Mouse (Mus musculus) bone marrow, adult 2 months (tissue): ENCODE data around the gene Pold4. TPM values are rescaled to one million over a fixed set of nuclear protein-coding genes. Genes with fewer than 3 reads are reported as not detected.
"Not testable (repeated sequence)": the region's sequence is repeated elsewhere in the genome, so short reads cannot be mapped to it uniquely, and the experiment has no call there.

ENCODE experiments used
- H3K27ac ChIP-seq: fragments of 200-500 bp; 2 replicates; pipeline ENCODE4 v1.5.1; 2012; ENCODE audit warnings: low read depth, mild to moderate bottlenecking, control low read depth, inconsistent platforms, low read length; ENCODE audit not compliant: control insufficient read depth, poor library complexity, insufficient read depth
- H3K4me1 ChIP-seq: fragments of 200-500 bp; 2 replicates; pipeline ENCODE4 v1.6.1; 2011; ENCODE audit warnings: low read length; ENCODE audit not compliant: control insufficient read depth, insufficient read depth
- H3K4me3 ChIP-seq: fragments of 200-500 bp; replicated peaks from 2 replicates; pipeline ENCODE3; 2011; ENCODE audit warnings: mild to moderate bottlenecking, low read depth, low read length, control low read depth; ENCODE audit not compliant: control insufficient read depth
- CTCF ChIP-seq: fragments of 200-500 bp; IDR thresholded peaks from 2 replicates; pipeline ENCODE4 v1.5.1; 2011; ENCODE audit warnings: low read length, control low read depth; ENCODE audit not compliant: control insufficient read depth, insufficient read depth
- POLR2A ChIP-seq: fragments of 200-500 bp; IDR thresholded peaks from 2 replicates; pipeline ENCODE4 v1.6.1; 2011; ENCODE audit warnings: low read depth, mild to moderate bottlenecking, control low read depth, low read length, borderline replicate concordance; ENCODE audit not compliant: control insufficient read depth
- WGBS: fragments of 180-500 bp; shearing (Covaris S2); methylation state at CpG from one replicate; pipeline ENCODE4 v1.1.7; 2018; 5-methylcytosine and 5-hydroxymethylcytosine counted together
- polyA plus RNA-seq: library from polyadenylated mRNA; stranded (reverse); fragments of >200 nt; gene quantifications from 2 replicates; pipeline ENCODE4 v1.2.4, GENCODE M21; 2011; ENCODE audit warnings: low replicate concordance; ENCODE audit not compliant: missing spikeins, insufficient read depth, insufficient read length

Gene Pold4
- polyA plus RNA-seq, 1 experiment: 54.7 TPM

- no peaks in the 10 kb centered on the region for H3K4me1 ChIP-seq
- no peak overlapping the region for H3K27ac ChIP-seq
- no peak overlapping the region for H3K4me3 ChIP-seq
- TF ChIP-seq CTCF (no peak), POLR2A (no peak)
- WGBS: 56% methylated on average over 1 of the region's 1 CpGs
Observed at GRCm38 (mm10) chr19:4247010-4247409, 15.3 kb downstream of the Pold4 start.

DNA sequence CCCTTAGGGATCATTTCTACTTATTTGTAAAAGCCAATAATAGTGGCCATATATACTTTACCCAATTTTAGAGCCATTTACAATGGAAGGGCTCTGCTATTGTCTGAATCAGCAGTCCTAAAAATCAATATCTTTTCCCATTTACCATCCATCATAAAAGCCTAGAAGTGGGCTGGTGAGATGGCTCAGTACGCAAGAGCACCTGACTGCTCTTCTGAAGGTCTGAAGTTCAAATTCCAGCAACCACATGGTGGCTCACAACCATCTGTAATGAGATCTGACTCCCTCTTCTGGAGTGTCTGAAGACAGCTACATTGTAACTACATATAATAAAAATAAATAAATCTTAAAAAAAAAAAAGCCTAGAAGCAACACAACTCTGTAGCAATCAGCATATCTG lies 17.0 kb downstream of the Pold4 start:
- not testable (repeated sequence) for H3K27ac ChIP-seq, H3K4me1 ChIP-seq, H3K4me3 ChIP-seq
- 82% methylated on average over 1 of the region's 1 CpGs for WGBS

DNA sequence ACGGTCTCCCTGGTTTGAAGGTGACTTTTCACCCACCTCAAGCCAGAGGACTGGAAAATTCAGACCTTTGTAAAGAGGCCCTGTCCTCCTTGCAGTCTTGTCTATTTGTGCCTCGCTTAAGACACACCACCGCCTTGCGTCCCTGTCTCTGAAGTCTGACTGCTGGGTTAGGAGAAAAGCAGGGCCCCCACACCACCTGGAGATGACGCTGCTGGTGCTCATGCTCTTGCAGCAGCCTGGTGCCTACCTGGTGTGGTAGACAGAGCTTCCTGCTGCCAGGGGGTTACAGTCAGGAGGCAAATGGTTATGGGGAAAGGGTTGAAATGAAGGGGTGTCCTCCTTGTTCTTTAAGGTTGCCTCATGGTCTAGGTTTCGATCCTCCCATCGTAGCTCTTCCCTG lies 22.5 kb downstream of the Pold4 start:
- H3K27ac ChIP-seq: no peak overlapping the region
- WGBS: 91% methylated on average over 7 of the region's 7 CpGs
- H3K4me3 ChIP-seq: no peak overlapping the region
- TF ChIP-seq POLR2A: no peak
- TF ChIP-seq CTCF: no peak
- H3K4me1 ChIP-seq: no peaks in the 10 kb centered on the region

DNA sequence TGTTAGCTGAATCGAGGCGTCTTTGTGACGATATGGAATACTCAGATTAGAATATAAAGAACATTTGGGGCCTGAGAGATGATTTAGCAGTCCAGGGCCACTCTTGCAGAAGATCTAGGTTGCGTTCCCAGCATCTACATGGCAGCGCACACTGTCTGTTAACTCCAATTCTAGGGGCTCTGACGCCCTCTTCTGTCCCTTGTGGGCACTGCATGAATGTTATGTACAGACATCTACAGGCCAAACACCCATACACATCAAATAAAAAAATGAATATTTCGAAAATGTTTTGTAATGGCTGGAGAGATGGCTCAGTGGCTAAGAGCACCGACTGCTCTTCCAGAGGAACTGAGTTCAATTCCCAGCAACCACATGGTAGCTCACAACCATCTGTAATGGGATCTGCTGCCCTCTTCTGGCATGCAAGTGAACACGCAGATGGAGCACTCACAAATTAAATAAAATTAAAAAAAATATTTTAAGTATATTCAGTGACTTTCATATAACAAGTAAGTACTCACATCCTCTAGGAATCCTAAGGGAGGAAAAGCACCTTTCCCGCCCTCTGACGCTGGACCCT lies 24.0 kb downstream of the Pold4 start:
- WGBS: 78% methylated on average over 11 of the region's 11 CpGs
- no peak for TF ChIP-seq POLR2A
- TF ChIP-seq CTCF: peak; percentile 20; the same call in 1 of the 2 replicates
- Histone ChIP-seq H3K4me1 (no peaks in the 10 kb centered on the region), H3K27ac (no peak overlapping the region), H3K4me3 (no peak overlapping the region)

GRCm38 (mm10) chr19:4257216-4257896 lies 25.7 kb downstream of the Pold4 start:
- Histone ChIP-seq H3K4me1 (no peaks in the 10 kb centered on the region), H3K27ac (no peak overlapping the region), H3K4me3 (peak overlapping the region; percentile 67)
- TF ChIP-seq POLR2A (0 out of 2 replicates have a peak, but pooled peaks have one; percentile 13), CTCF (peak; percentile 97)
- WGBS: under 1% methylated on average over 41 of the region's 41 CpGs

- TF ChIP-seq POLR2A (no peak), CTCF (no peak)
- no peak overlapping the region for H3K4me3 ChIP-seq
- H3K4me1 ChIP-seq: peaks cover 2% of the 10 kb centered on the region
- H3K27ac ChIP-seq: no peak overlapping the region
- 48% methylated on average over 12 of the region's 12 CpGs for WGBS
Observed at GRCm38 (mm10) chr19:4257897-4258252, 26.2 kb downstream of the Pold4 start.

DNA sequence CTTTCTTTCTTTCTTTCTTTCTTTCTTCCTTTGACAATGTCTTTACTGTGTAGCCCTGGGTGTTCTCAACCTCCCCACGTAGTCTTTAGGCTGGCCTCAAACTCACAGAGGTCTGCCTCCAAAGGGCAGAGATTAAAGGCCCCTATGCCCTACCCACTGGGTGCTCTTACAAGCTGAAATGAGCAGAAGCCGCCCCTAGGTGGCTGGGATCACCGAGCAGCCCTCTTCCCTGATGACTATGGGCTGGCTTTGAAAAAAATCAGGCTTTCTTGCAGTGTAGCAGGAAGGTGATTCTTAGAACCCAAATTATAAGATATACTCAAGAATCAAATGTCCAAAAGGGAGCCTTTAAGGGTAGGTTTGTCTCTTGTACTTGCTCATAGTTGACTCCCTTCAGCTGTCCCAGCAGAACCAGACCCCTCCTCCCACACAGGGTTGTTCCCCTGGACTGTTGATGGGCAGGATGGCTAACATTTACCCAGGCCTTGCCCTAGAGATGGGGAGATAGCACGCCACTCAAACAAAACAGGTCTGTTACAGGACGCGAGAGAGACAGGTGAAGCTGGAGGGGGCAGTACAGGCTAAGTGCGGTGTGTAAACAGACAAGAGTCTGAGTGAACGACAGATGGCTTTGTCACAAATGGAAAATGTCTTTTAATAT lies 29.5 kb downstream of the Pold4 start:
- Histone ChIP-seq H3K27ac (no peak overlapping the region), H3K4me3 (no peak overlapping the region), H3K4me1 (peaks cover 6% of the 10 kb centered on the region)
- TF ChIP-seq CTCF (peak; percentile 23; the same call in 1 of the 2 replicates), POLR2A (no peak)
- 59% methylated on average over 8 of the region's 8 CpGs for WGBS

GRCm38 (mm10) chr19:4262756-4263155 lies 31.1 kb downstream of the Pold4 start:
- no peak for TF ChIP-seq POLR2A
- TF ChIP-seq CTCF: no peak
- WGBS: 32% methylated on average over 6 of the region's 6 CpGs
- H3K4me1 ChIP-seq: peaks cover 6% of the 10 kb centered on the region
- H3K4me3 ChIP-seq: no peak overlapping the region
- H3K27ac ChIP-seq: peak overlapping the region; percentile 52; the same call in 1 of the 2 replicates

- no peak for TF ChIP-seq POLR2A
- TF ChIP-seq CTCF: no peak
- no peak overlapping the region for H3K4me3 ChIP-seq
- 53% methylated on average over 14 of the region's 14 CpGs for WGBS
- peaks cover 6% of the 10 kb centered on the region for H3K4me1 ChIP-seq
- no peak overlapping the region for H3K27ac ChIP-seq
Observed at GRCm38 (mm10) chr19:4263702-4264101, 32.0 kb downstream of the Pold4 start.
